Mouse (Mus musculus): ENCODE results near the gene Gm5678.

The Gm5678 gene

GRCm38 (mm10) chr16:93603439-93604212, 24.3 kb upstream of the Gm5678 start, which contains the start of gene Setd4:
Setd4 (minus strand) TSS chr16:93604063.
- Histone ChIP-seq H3K4me3 (replicated peaks; ENCODE audit: low read length) (peak within 1 kb of the TSS; percentile 89), H3K4me1 (replicated peaks; ENCODE audit: low read depth, low read length) (peaks cover 47% of the 10 kb centered on the region), H3K9me3 (ENCODE audit: low read length) (no peaks in the 10 kb centered on the region), H3K36me3 (ENCODE audit: insufficient read depth, low read length) (peaks cover 22% of the 10 kb centered on the region), H3K27me3 (ENCODE audit: insufficient read depth, low read length) (no peaks in the 10 kb centered on the region)
- TF ChIP-seq NANOG (IDR thresholded peaks at IDR 0.05; ENCODE audit: borderline replicate concordance, low read length) (no peak), POU5F1 (IDR thresholded peaks at IDR 0.05; ENCODE audit: borderline replicate concordance, low read length) (no peak), CTCF (conservative IDR thresholded peaks at IDR 0.05; ENCODE audit: low read length) (no peak)

- peaks cover 22% of the 10 kb centered on the region for H3K36me3 ChIP-seq (ENCODE audit: insufficient read depth, low read length)
- H3K4me1 ChIP-seq (replicated peaks; ENCODE audit: low read depth, low read length) = peaks cover 44% of the 10 kb centered on the region
- TF ChIP-seq POU5F1 (IDR thresholded peaks at IDR 0.05; ENCODE audit: borderline replicate concordance, low read length) (no peak), NANOG (IDR thresholded peaks at IDR 0.05; ENCODE audit: borderline replicate concordance, low read length) (no peak), CTCF (conservative IDR thresholded peaks at IDR 0.05; ENCODE audit: low read length) (no peak)
- H3K9me3 ChIP-seq (ENCODE audit: low read length) = no peaks in the 10 kb centered on the region
- H3K4me3 ChIP-seq (replicated peaks; ENCODE audit: low read length) = peak overlapping the region; percentile 89
- H3K27me3 ChIP-seq (ENCODE audit: insufficient read depth, low read length) = no peaks in the 10 kb centered on the region
These were observed 23.4 kb upstream of the Gm5678 start for GRCm38 (mm10) chr16:93604481-93604969.

GRCm38 (mm10) chr16:93605553-93605952, 22.3 kb upstream of the Gm5678 start, which contains the start of gene Cbr1:
Cbr1 (plus strand) TSS chr16:93605853.
- Histone ChIP-seq H3K36me3 (ENCODE audit: insufficient read depth, low read length) (peaks cover 27% of the 10 kb centered on the region), H3K27me3 (ENCODE audit: insufficient read depth, low read length) (no peaks in the 10 kb centered on the region), H3K4me1 (replicated peaks; ENCODE audit: low read depth, low read length) (peaks cover 43% of the 10 kb centered on the region), H3K4me3 (replicated peaks; ENCODE audit: low read length) (peak within 1 kb of the TSS; percentile 89), H3K9me3 (ENCODE audit: low read length) (no peaks in the 10 kb centered on the region)
- no peak for TF ChIP-seq CTCF (conservative IDR thresholded peaks at IDR 0.05; ENCODE audit: low read length)
- TF ChIP-seq POU5F1 (IDR thresholded peaks at IDR 0.05; ENCODE audit: borderline replicate concordance, low read length) = no peak
- TF ChIP-seq NANOG (IDR thresholded peaks at IDR 0.05; ENCODE audit: borderline replicate concordance, low read length) = no peak

GRCm38 (mm10) chr16:93606146-93606545, 21.8 kb upstream of the Gm5678 start:
- no peaks in the 10 kb centered on the region for H3K9me3 ChIP-seq (ENCODE audit: low read length)
- H3K27me3 ChIP-seq (ENCODE audit: insufficient read depth, low read length) = no peaks in the 10 kb centered on the region
- H3K4me1 ChIP-seq (replicated peaks; ENCODE audit: low read depth, low read length) = peaks cover 43% of the 10 kb centered on the region
- TF ChIP-seq POU5F1 (IDR thresholded peaks at IDR 0.05; ENCODE audit: borderline replicate concordance, low read length) = no peak
- no peak for TF ChIP-seq NANOG (IDR thresholded peaks at IDR 0.05; ENCODE audit: borderline replicate concordance, low read length)
- TF ChIP-seq CTCF (conservative IDR thresholded peaks at IDR 0.05; ENCODE audit: low read length) = no peak
- no peak overlapping the region for H3K4me3 ChIP-seq (replicated peaks; ENCODE audit: low read length)
- peaks cover 26% of the 10 kb centered on the region for H3K36me3 ChIP-seq (ENCODE audit: insufficient read depth, low read length)

GRCm38 (mm10) chr16:93607669-93608101, 20.2 kb upstream of the Gm5678 start:
- H3K4me1 ChIP-seq (replicated peaks; ENCODE audit: low read depth, low read length) = peaks cover 29% of the 10 kb centered on the region
- H3K9me3 ChIP-seq (ENCODE audit: low read length) = no peaks in the 10 kb centered on the region
- peak overlapping the region; percentile 89 for H3K4me3 ChIP-seq (replicated peaks; ENCODE audit: low read length)
- no peaks in the 10 kb centered on the region for H3K27me3 ChIP-seq (ENCODE audit: insufficient read depth, low read length)
- peaks cover 23% of the 10 kb centered on the region for H3K36me3 ChIP-seq (ENCODE audit: insufficient read depth, low read length)
- TF ChIP-seq CTCF (conservative IDR thresholded peaks at IDR 0.05; ENCODE audit: low read length) (no peak), NANOG (IDR thresholded peaks at IDR 0.05; ENCODE audit: borderline replicate concordance, low read length) (no peak), POU5F1 (IDR thresholded peaks at IDR 0.05; ENCODE audit: borderline replicate concordance, low read length) (no peak)

GRCm38 (mm10) chr16:93608731-93609130, 19.2 kb upstream of the Gm5678 start:
- Histone ChIP-seq H3K36me3 (ENCODE audit: insufficient read depth, low read length) (peaks cover 23% of the 10 kb centered on the region), H3K4me3 (replicated peaks; ENCODE audit: low read length) (no peak overlapping the region), H3K27me3 (ENCODE audit: insufficient read depth, low read length) (no peaks in the 10 kb centered on the region), H3K9me3 (ENCODE audit: low read length) (no peaks in the 10 kb centered on the region), H3K4me1 (replicated peaks; ENCODE audit: low read depth, low read length) (peaks cover 26% of the 10 kb centered on the region)
- TF ChIP-seq POU5F1 (IDR thresholded peaks at IDR 0.05; ENCODE audit: borderline replicate concordance, low read length) = no peak
- no peak for TF ChIP-seq CTCF (conservative IDR thresholded peaks at IDR 0.05; ENCODE audit: low read length)
- no peak for TF ChIP-seq NANOG (IDR thresholded peaks at IDR 0.05; ENCODE audit: borderline replicate concordance, low read length)

- H3K27me3 ChIP-seq (ENCODE audit: insufficient read depth, low read length) = no peaks in the 10 kb centered on the region
- no peaks in the 10 kb centered on the region for H3K9me3 ChIP-seq (ENCODE audit: low read length)
- TF ChIP-seq CTCF (conservative IDR thresholded peaks at IDR 0.05; ENCODE audit: low read length) (no peak), POU5F1 (IDR thresholded peaks at IDR 0.05; ENCODE audit: borderline replicate concordance, low read length) (no peak), NANOG (IDR thresholded peaks at IDR 0.05; ENCODE audit: borderline replicate concordance, low read length) (no peak)
These were observed 18.1 kb upstream of the Gm5678 start for GRCm38 (mm10) chr16:93609796-93610195.

GRCm38 (mm10) chr16:93610961-93611360, 16.9 kb upstream of the Gm5678 start:
- peaks cover 23% of the 10 kb centered on the region for H3K36me3 ChIP-seq (ENCODE audit: insufficient read depth, low read length)
- peaks cover 8% of the 10 kb centered on the region for H3K4me1 ChIP-seq (replicated peaks; ENCODE audit: low read depth, low read length)
- no peak overlapping the region for H3K4me3 ChIP-seq (replicated peaks; ENCODE audit: low read length)
- TF ChIP-seq POU5F1 (IDR thresholded peaks at IDR 0.05; ENCODE audit: borderline replicate concordance, low read length) (no peak), CTCF (conservative IDR thresholded peaks at IDR 0.05; ENCODE audit: low read length) (no peak), NANOG (IDR thresholded peaks at IDR 0.05; ENCODE audit: borderline replicate concordance, low read length) (no peak)
- 0 out of 2 replicates have a peak, but pooled peaks cover under 1% of the 10 kb centered on the region for H3K9me3 ChIP-seq (ENCODE audit: low read length)
- H3K27me3 ChIP-seq (ENCODE audit: insufficient read depth, low read length) = no peaks in the 10 kb centered on the region

More at GRCm38 (mm10) chr16:93609796-93610195, 18.1 kb upstream of the Gm5678 start:
- peaks cover 18% of the 10 kb centered on the region for H3K4me1 ChIP-seq (replicated peaks; ENCODE audit: low read depth, low read length)
- H3K4me3 ChIP-seq (replicated peaks; ENCODE audit: low read length) = no peak overlapping the region
- peaks cover 23% of the 10 kb centered on the region for H3K36me3 ChIP-seq (ENCODE audit: insufficient read depth, low read length)

Measured in E14TG2a.4 (cell line).